Mouse (Mus musculus): ENCODE results near the gene Gxylt1. TPM values are rescaled to one million over a fixed set of nuclear protein-coding genes. Genes with fewer than 3 reads are reported as not detected.

The Gxylt1 gene
- polyA plus RNA-seq, 1 experiment from 2014 or later = 12.0 TPM

- no peak overlapping the region for H3K4me3 ChIP-seq (ENCODE audit: low read depth, low read length)
- H3K9ac ChIP-seq (ENCODE audit: low read depth, low read length) = no peak overlapping the region
- no peak overlapping the region for H3K4me2 ChIP-seq
- no peak for ATAC-seq (replicated peaks; ENCODE audit: insufficient number of reproducible peaks, low FRiP score, low TSS enrichment)
- H3K4me1 ChIP-seq (ENCODE audit: control insufficient read depth, insufficient read depth, low read length) = no peaks in the 10 kb centered on the region
- H3K27me3 ChIP-seq (ENCODE audit: control insufficient read depth, insufficient read depth, low read length) = no peaks in the 10 kb centered on the region
- 81% methylated on average over 6 of the region's 6 CpGs for WGBS (ENCODE audit: insufficient replicate concordance)
- H3K9me3 ChIP-seq (replicated peaks; ENCODE audit: control insufficient read depth, low read length) = no peaks in the 10 kb centered on the region
- no peaks in the 10 kb centered on the region; the same call in 1 of the 2 replicates for H3K36me3 ChIP-seq (ENCODE audit: control insufficient read depth, insufficient read depth, low read length)
- H3K27ac ChIP-seq (ENCODE audit: low read depth, low read length) = no peak overlapping the region
Measured at GRCm38 (mm10) chr15:93284326-93284725, 9.3 kb upstream of the Gxylt1 start.

- WGBS (ENCODE audit: insufficient replicate concordance) = 73% methylated on average over 11 of the region's 11 CpGs
- no peak overlapping the region for H3K27ac ChIP-seq (ENCODE audit: low read depth, low read length)
- H3K9ac ChIP-seq (ENCODE audit: low read depth, low read length) = no peak overlapping the region
- no peaks in the 10 kb centered on the region for H3K4me1 ChIP-seq (ENCODE audit: control insufficient read depth, insufficient read depth, low read length)
- no peak overlapping the region for H3K4me3 ChIP-seq (ENCODE audit: low read depth, low read length)
- no peak overlapping the region for H3K4me2 ChIP-seq
- H3K27me3 ChIP-seq (ENCODE audit: control insufficient read depth, insufficient read depth, low read length) = no peaks in the 10 kb centered on the region
- ATAC-seq (replicated peaks; ENCODE audit: insufficient number of reproducible peaks, low FRiP score, low TSS enrichment) = no peak
- no peaks in the 10 kb centered on the region for H3K9me3 ChIP-seq (replicated peaks; ENCODE audit: control insufficient read depth, low read length)
- no peaks in the 10 kb centered on the region; the same call in 1 of the 2 replicates for H3K36me3 ChIP-seq (ENCODE audit: control insufficient read depth, insufficient read depth, low read length)
Measured at GRCm38 (mm10) chr15:93283349-93283748, 8.4 kb upstream of the Gxylt1 start.

- H3K4me1 ChIP-seq (ENCODE audit: control insufficient read depth, insufficient read depth, low read length) = peaks cover 11% of the 10 kb centered on the region
- H3K4me3 ChIP-seq (ENCODE audit: low read depth, low read length) = peak overlapping the region; percentile 74
- no peaks in the 10 kb centered on the region; the same call in 1 of the 2 replicates for H3K36me3 ChIP-seq (ENCODE audit: control insufficient read depth, insufficient read depth, low read length)
- H3K27ac ChIP-seq (ENCODE audit: low read depth, low read length) = no peak overlapping the region
- H3K27me3 ChIP-seq (ENCODE audit: control insufficient read depth, insufficient read depth, low read length) = no peaks in the 10 kb centered on the region
- no peak for ATAC-seq (replicated peaks; ENCODE audit: insufficient number of reproducible peaks, low FRiP score, low TSS enrichment)
- peak overlapping the region; percentile 75 for H3K4me2 ChIP-seq
- H3K9ac ChIP-seq (ENCODE audit: low read depth, low read length) = peak overlapping the region; percentile 68; the same call in 1 of the 2 replicates
- WGBS (ENCODE audit: insufficient replicate concordance) = 5% methylated on average over 14 of the region's 14 CpGs
- no peaks in the 10 kb centered on the region for H3K9me3 ChIP-seq (replicated peaks; ENCODE audit: control insufficient read depth, low read length)
Measured at GRCm38 (mm10) chr15:93276276-93276675, 1.3 kb upstream of the Gxylt1 start.

- peak; percentile 47 for ATAC-seq (replicated peaks; ENCODE audit: insufficient number of reproducible peaks, low FRiP score, low TSS enrichment)
- Histone ChIP-seq H3K4me1 (ENCODE audit: control insufficient read depth, insufficient read depth, low read length) (peaks cover 11% of the 10 kb centered on the region), H3K4me2 (peak overlapping the region; percentile 75), H3K4me3 (ENCODE audit: low read depth, low read length) (peak overlapping the region; percentile 74), H3K27me3 (ENCODE audit: control insufficient read depth, insufficient read depth, low read length) (no peaks in the 10 kb centered on the region), H3K27ac (ENCODE audit: low read depth, low read length) (peak overlapping the region; percentile 78), H3K9ac (ENCODE audit: low read depth, low read length) (peak overlapping the region; percentile 68), H3K36me3 (ENCODE audit: control insufficient read depth, insufficient read depth, low read length) (no peaks in the 10 kb centered on the region), H3K9me3 (replicated peaks; ENCODE audit: control insufficient read depth, low read length) (no peaks in the 10 kb centered on the region)
- under 1% methylated on average over 21 of the region's 21 CpGs for WGBS (ENCODE audit: insufficient replicate concordance)
Measured at GRCm38 (mm10) chr15:93275623-93276022, 644 bp upstream of the Gxylt1 start.

- Histone ChIP-seq H3K4me1 (ENCODE audit: control insufficient read depth, insufficient read depth, low read length) (peaks cover 11% of the 10 kb centered on the region), H3K27ac (ENCODE audit: low read depth, low read length) (peak overlapping the region; percentile 82), H3K9ac (ENCODE audit: low read depth, low read length) (peak overlapping the region; percentile 83), H3K27me3 (ENCODE audit: control insufficient read depth, insufficient read depth, low read length) (no peaks in the 10 kb centered on the region), H3K4me3 (ENCODE audit: low read depth, low read length) (peak overlapping the region; percentile 74), H3K9me3 (replicated peaks; ENCODE audit: control insufficient read depth, low read length) (no peaks in the 10 kb centered on the region), H3K36me3 (ENCODE audit: control insufficient read depth, insufficient read depth, low read length) (no peaks in the 10 kb centered on the region), H3K4me2 (peak overlapping the region; percentile 75)
- WGBS (ENCODE audit: insufficient replicate concordance) = 45% methylated on average over 19 of the region's 19 CpGs
- ATAC-seq (replicated peaks; ENCODE audit: insufficient number of reproducible peaks, low FRiP score, low TSS enrichment) = no peak
Measured at GRCm38 (mm10) chr15:93273788-93274678, 946 bp downstream of the Gxylt1 start.

- no peaks in the 10 kb centered on the region for H3K9me3 ChIP-seq (replicated peaks; ENCODE audit: control insufficient read depth, low read length)
- H3K4me3 ChIP-seq (ENCODE audit: low read depth, low read length) = no peak overlapping the region
- no peak overlapping the region for H3K27ac ChIP-seq (ENCODE audit: low read depth, low read length)
- peaks cover 11% of the 10 kb centered on the region for H3K4me1 ChIP-seq (ENCODE audit: control insufficient read depth, insufficient read depth, low read length)
- WGBS (ENCODE audit: insufficient replicate concordance) = 73% methylated on average over 9 of the region's 9 CpGs
- no peaks in the 10 kb centered on the region for H3K36me3 ChIP-seq (ENCODE audit: control insufficient read depth, insufficient read depth, low read length)
- no peaks in the 10 kb centered on the region for H3K27me3 ChIP-seq (ENCODE audit: control insufficient read depth, insufficient read depth, low read length)
- H3K9ac ChIP-seq (ENCODE audit: low read depth, low read length) = no peak overlapping the region
- ATAC-seq (replicated peaks; ENCODE audit: insufficient number of reproducible peaks, low FRiP score, low TSS enrichment) = no peak
- 0 out of 2 replicates have a peak overlapping the region, but pooled peaks have one; percentile 7 for H3K4me2 ChIP-seq
Measured at GRCm38 (mm10) chr15:93272948-93273347, 2.0 kb downstream of the Gxylt1 start.

GRCm38 (mm10) chr15:93270289-93270855, 4.6 kb downstream of the Gxylt1 start:
- Histone ChIP-seq H3K4me1 (ENCODE audit: control insufficient read depth, insufficient read depth, low read length) (peaks cover 11% of the 10 kb centered on the region), H3K4me2 (no peak overlapping the region), H3K36me3 (ENCODE audit: control insufficient read depth, insufficient read depth, low read length) (no peaks in the 10 kb centered on the region), H3K4me3 (ENCODE audit: low read depth, low read length) (no peak overlapping the region), H3K27ac (ENCODE audit: low read depth, low read length) (no peak overlapping the region), H3K27me3 (ENCODE audit: control insufficient read depth, insufficient read depth, low read length) (no peaks in the 10 kb centered on the region), H3K9me3 (replicated peaks; ENCODE audit: control insufficient read depth, low read length) (no peaks in the 10 kb centered on the region), H3K9ac (ENCODE audit: low read depth, low read length) (no peak overlapping the region)
- no peak for ATAC-seq (replicated peaks; ENCODE audit: insufficient number of reproducible peaks, low FRiP score, low TSS enrichment)
- WGBS (ENCODE audit: insufficient replicate concordance) = 78% methylated on average over 9 of the region's 9 CpGs

GRCm38 (mm10) chr15:93269572-93269971, 5.4 kb downstream of the Gxylt1 start:
- Histone ChIP-seq H3K9ac (ENCODE audit: low read depth, low read length) (no peak overlapping the region), H3K4me1 (ENCODE audit: control insufficient read depth, insufficient read depth, low read length) (peaks cover 11% of the 10 kb centered on the region), H3K27ac (ENCODE audit: low read depth, low read length) (no peak overlapping the region), H3K9me3 (replicated peaks; ENCODE audit: control insufficient read depth, low read length) (no peaks in the 10 kb centered on the region), H3K36me3 (ENCODE audit: control insufficient read depth, insufficient read depth, low read length) (no peaks in the 10 kb centered on the region), H3K4me3 (ENCODE audit: low read depth, low read length) (no peak overlapping the region), H3K27me3 (ENCODE audit: control insufficient read depth, insufficient read depth, low read length) (no peaks in the 10 kb centered on the region), H3K4me2 (no peak overlapping the region)
- no peak for ATAC-seq (replicated peaks; ENCODE audit: insufficient number of reproducible peaks, low FRiP score, low TSS enrichment)
- 92% methylated on average over 7 of the region's 7 CpGs for WGBS (ENCODE audit: insufficient replicate concordance)

All from heart, embryonic 11.5 days (tissue).